Mouse (Mus musculus) forebrain, embryonic 15.5 days (tissue): Measurements from ENCODE around the gene Gpc1. TPM values are rescaled to one million over a fixed set of nuclear protein-coding genes. Genes with fewer than 3 reads are reported as not detected.

Experiments
- ATAC-seq: fragments of 200-750 bp; cut with Nextera tagmentation; replicated peaks from 2 replicates; pipeline ENCODE4 v1.8.0; 2017; ENCODE audit warnings: mild to moderate bottlenecking, moderate TSS enrichment, moderate library complexity
- H3K27ac ChIP-seq: fragments of 300-500 bp; sonication (generic); replicated peaks from 2 replicates; pipeline ENCODE4 v1.5.1; 2015; ENCODE audit warnings: mild to moderate bottlenecking, inconsistent platforms
- H3K27me3 ChIP-seq: fragments of 300-500 bp; sonication (generic); 2 replicates; pipeline ENCODE4 v1.6.1; 2015; ENCODE audit warnings: inconsistent platforms
- H3K36me3 ChIP-seq: fragments of 300-500 bp; sonication (generic); 2 replicates; pipeline ENCODE4 v1.6.1; 2015; ENCODE audit warnings: mild to moderate bottlenecking, inconsistent platforms
- H3K4me1 ChIP-seq: fragments of 300-500 bp; sonication (generic); 2 replicates; pipeline ENCODE4 v1.6.1; 2015; ENCODE audit warnings: inconsistent platforms
- H3K4me2 ChIP-seq: fragments of 300-500 bp; sonication (generic); replicated peaks from 2 replicates; pipeline ENCODE4 v1.6.1; 2015; ENCODE audit warnings: mild to moderate bottlenecking, inconsistent platforms
- H3K4me3 ChIP-seq: fragments of 300-500 bp; sonication (generic); 2 replicates; pipeline ENCODE4 v1.5.1; 2015; ENCODE audit warnings: mild to moderate bottlenecking, inconsistent platforms
- H3K9ac ChIP-seq: fragments of 300-500 bp; sonication (generic); replicated peaks from 2 replicates; pipeline ENCODE4 v1.6.1; 2015; ENCODE audit warnings: mild to moderate bottlenecking, inconsistent platforms
- H3K9me3 ChIP-seq: fragments of 300-500 bp; sonication (generic); 2 replicates; pipeline ENCODE4 v1.6.1; 2016; ENCODE audit warnings: inconsistent platforms
- WGBS: fragments of 180-500 bp; shearing (Covaris S2); methylation state at CpG from one replicate; pipeline ENCODE4 v1.1.7; 2015; ENCODE audit warnings: mixed read lengths; 5-methylcytosine and 5-hydroxymethylcytosine counted together
- microRNA counts: library from miRNA; unstranded; fragments of <30 nt; microRNA quantifications from one replicate; lab custom pipeline; 2016
- microRNA-seq: library from miRNA; unstranded; fragments of <30 nt; microRNA quantifications from one replicate; pipeline ENCODE4, GENCODE M21; 2016
- polyA plus RNA-seq: library from polyadenylated mRNA; unstranded; fragments of >200 nt; fragmentation: Nextera tagmentation; extraction: Ambion mirVana; gene quantifications from 2 replicates; pipeline ENCODE4 v1.2.1, GENCODE M21; 2015

Gene Gpc1
- polyA plus RNA-seq, 1 experiment from 2014 or later: 83.9 TPM

- no peak overlapping the region for H3K4me3 ChIP-seq
- H3K9me3 ChIP-seq: no peaks in the 10 kb centered on the region
- 0 out of 2 replicates have a peak, but pooled peaks cover 2% of the 10 kb centered on the region for H3K4me1 ChIP-seq
- no peak overlapping the region for H3K27ac ChIP-seq
- H3K9ac ChIP-seq: no peak overlapping the region
- WGBS: 12% methylated on average over 3 of the region's 3 CpGs
- no peaks in the 10 kb centered on the region for H3K36me3 ChIP-seq
- H3K27me3 ChIP-seq: no peaks in the 10 kb centered on the region
- ATAC-seq: peak; percentile 85
- H3K4me2 ChIP-seq: no peak overlapping the region
Observed at GRCm38 (mm10) chr1:92895089-92895488, 63.6 kb downstream of the Gpc1 start.

DNA sequence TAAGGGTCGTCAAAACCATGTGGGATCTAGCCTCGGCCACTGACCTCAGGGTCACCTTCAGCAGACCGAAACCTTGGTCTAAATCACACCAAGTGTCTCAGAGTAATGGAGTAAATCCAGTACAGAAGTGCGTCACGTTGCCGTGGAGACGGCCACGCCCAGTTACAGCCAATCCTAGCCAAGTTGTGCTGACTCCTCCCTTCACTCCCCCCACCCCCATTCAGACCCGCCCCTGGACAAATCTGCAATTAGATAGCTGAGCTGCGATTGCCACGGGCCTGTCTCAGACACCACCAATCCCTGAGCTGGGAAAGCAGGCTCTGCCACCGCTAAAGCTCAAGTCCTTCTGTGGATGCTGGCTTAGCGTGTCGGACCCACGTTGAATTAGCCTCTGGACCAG, 71.3 kb downstream of the Gpc1 start, which contains the start of gene Ankmy1:
TSS of gene Ankmy1 (minus strand) at position 121 of the 400 bp plus-strand sequence.
- peak; percentile 46 for ATAC-seq
- no peak within 1 kb of the TSS for H3K9ac ChIP-seq
- H3K9me3 ChIP-seq: no peaks in the 10 kb centered on the region
- H3K4me3 ChIP-seq: peak within 1 kb of the TSS; percentile 15; the same call in 1 of the 2 replicates
- 1% methylated on average over 15 of the region's 15 CpGs for WGBS
- H3K27me3 ChIP-seq: no peaks in the 10 kb centered on the region
- peaks cover 26% of the 10 kb centered on the region for H3K4me1 ChIP-seq
- H3K27ac ChIP-seq: peak within 1 kb of the TSS; percentile 46; the same call in 1 of the 2 replicates
- peak within 1 kb of the TSS; percentile 37 for H3K4me2 ChIP-seq
- H3K36me3 ChIP-seq: no peaks in the 10 kb centered on the region

- H3K4me3 ChIP-seq: no peak overlapping the region
- no peak overlapping the region for H3K9ac ChIP-seq
- H3K4me2 ChIP-seq: no peak overlapping the region
- WGBS: 62% methylated on average over 4 of the region's 4 CpGs
- no peaks in the 10 kb centered on the region for H3K9me3 ChIP-seq
- H3K4me1 ChIP-seq: peaks cover 29% of the 10 kb centered on the region
- no peak for ATAC-seq
- no peaks in the 10 kb centered on the region for H3K36me3 ChIP-seq
- no peaks in the 10 kb centered on the region for H3K27me3 ChIP-seq
- H3K27ac ChIP-seq: peak overlapping the region; percentile 46; the same call in 1 of the 2 replicates
Observed at GRCm38 (mm10) chr1:92903627-92904026, 72.2 kb downstream of the Gpc1 start.

DNA sequence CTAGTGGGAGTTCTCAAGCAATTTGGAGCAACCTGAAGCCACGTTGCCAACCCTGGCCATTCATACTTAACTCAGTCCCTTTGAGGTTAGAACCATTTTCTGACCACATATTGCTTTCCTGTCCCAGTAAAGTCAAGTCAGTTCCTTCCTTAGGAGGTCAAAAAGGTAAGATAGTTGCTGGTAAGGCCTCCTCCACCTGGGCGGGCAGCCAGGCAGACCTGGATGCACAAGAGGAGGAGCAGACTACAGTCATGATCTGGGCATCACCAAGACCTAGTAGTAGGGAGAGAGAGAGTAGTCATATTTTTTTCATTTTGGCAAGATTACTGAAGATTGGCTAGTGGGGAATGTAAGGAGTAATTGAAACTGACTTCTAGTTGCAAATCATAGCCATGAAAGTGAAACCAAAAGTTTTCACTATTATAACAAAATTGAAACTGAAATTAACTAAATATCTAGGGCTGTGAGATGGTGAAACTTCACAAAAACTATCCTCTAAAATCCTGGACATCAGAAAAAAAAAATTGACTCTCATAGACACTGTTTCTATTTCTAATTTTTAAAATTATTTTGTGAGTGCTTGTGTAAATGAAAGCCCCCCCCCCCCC, 74.4 kb downstream of the Gpc1 start:
- H3K27ac ChIP-seq: no peak overlapping the region
- H3K9ac ChIP-seq: no peak overlapping the region
- peaks cover 44% of the 10 kb centered on the region for H3K4me1 ChIP-seq
- no peak for ATAC-seq
- WGBS: 94% methylated on average over 2 of the region's 2 CpGs
- H3K9me3 ChIP-seq: no peaks in the 10 kb centered on the region
- no peak overlapping the region for H3K4me3 ChIP-seq
- no peak overlapping the region for H3K4me2 ChIP-seq
- H3K27me3 ChIP-seq: no peaks in the 10 kb centered on the region
- no peaks in the 10 kb centered on the region for H3K36me3 ChIP-seq

DNA sequence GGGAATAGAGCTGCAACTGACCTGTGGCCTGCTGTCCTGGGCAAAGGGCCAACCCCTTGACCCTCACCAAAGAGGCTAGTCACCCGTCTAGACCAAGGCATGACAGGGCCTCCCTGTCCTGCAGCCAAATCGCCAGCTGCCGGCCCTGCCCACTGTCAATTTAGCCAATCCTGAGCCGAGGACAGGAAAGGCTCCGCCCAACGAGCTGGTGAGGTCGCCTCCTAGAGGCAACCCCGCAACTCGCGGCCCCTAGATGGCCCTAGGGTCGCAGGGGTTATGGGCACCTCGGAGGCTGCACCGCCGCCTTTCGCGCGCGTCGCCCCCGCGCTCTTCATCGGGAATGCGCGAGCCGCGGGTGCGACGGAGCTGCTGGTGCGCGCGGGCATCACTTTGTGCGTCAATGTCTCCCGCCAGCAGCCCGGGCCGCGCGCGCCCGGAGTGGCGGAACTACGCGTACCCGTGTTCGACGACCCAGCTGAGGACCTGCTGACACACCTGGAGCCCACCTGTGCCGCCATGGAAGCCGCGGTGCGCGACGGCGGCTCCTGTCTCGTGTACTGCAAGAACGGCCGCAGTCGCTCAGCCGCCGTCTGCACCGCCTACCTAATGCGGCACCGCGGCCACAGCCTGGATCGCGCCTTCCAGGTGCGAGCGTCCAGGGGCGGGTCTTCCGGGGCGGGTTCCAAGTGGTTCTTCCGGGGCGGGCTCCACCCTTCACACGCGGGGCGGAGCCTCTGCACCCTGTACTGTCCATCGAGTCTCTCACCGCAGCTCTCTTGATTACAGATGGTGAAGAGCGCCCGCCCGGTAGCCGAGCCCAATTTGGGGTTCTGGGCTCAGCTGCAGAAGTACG, 75.6 kb downstream of the Gpc1 start, which contains the start of gene Dusp28:
TSS of gene Dusp28 (plus strand) at position 203 of the 853 bp plus-strand sequence.
- peak within 1 kb of the TSS; percentile 68 for H3K4me3 ChIP-seq
- H3K4me1 ChIP-seq: peaks cover 51% of the 10 kb centered on the region
- peak within 1 kb of the TSS; percentile 65 for H3K9ac ChIP-seq
- no peaks in the 10 kb centered on the region for H3K27me3 ChIP-seq
- H3K27ac ChIP-seq: peak within 1 kb of the TSS; percentile 92
- H3K9me3 ChIP-seq: no peaks in the 10 kb centered on the region
- peak within 1 kb of the TSS; percentile 63 for H3K4me2 ChIP-seq
- no peaks in the 10 kb centered on the region for H3K36me3 ChIP-seq
- ATAC-seq: peak; percentile 83
- under 1% methylated on average over 80 of the region's 81 CpGs for WGBS

GRCm38 (mm10) chr1:92907632-92908360, 76.4 kb downstream of the Gpc1 start:
- peak overlapping the region; percentile 63 for H3K4me2 ChIP-seq
- peak overlapping the region; percentile 92 for H3K27ac ChIP-seq
- H3K9me3 ChIP-seq: no peaks in the 10 kb centered on the region
- H3K9ac ChIP-seq: peak overlapping the region; percentile 65
- H3K27me3 ChIP-seq: no peaks in the 10 kb centered on the region
- H3K4me3 ChIP-seq: peak overlapping the region; percentile 68
- no peaks in the 10 kb centered on the region for H3K36me3 ChIP-seq
- no peak for ATAC-seq
- H3K4me1 ChIP-seq: peaks cover 54% of the 10 kb centered on the region
- WGBS: 43% methylated on average over 20 of the region's 20 CpGs

DNA sequence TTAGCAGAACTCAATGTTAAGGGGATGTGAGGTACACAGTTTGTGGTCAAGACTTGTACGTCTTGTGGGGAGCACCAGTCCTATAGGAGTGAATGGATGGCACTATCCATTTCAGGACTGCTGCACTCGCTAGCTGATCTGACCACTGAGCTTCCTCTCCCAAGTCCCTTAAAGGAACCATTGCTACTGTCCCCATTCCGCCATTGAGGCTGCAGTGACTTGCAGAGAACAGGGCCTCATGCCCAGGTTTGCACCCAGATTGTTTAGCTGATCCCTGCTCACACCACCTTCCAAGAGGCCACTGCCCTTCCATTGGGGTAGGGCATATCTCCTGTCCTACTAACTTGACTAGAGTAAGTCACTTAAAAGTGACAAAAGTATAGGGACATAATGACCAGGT, 77.2 kb downstream of the Gpc1 start:
- ATAC-seq: no peak
- H3K9ac ChIP-seq: no peak overlapping the region
- no peak overlapping the region for H3K4me3 ChIP-seq
- 90% methylated on average over 3 of the region's 3 CpGs for WGBS
- H3K27ac ChIP-seq: no peak overlapping the region
- H3K27me3 ChIP-seq: no peaks in the 10 kb centered on the region
- no peaks in the 10 kb centered on the region for H3K9me3 ChIP-seq
- H3K36me3 ChIP-seq: no peaks in the 10 kb centered on the region
- H3K4me1 ChIP-seq: peaks cover 52% of the 10 kb centered on the region
- H3K4me2 ChIP-seq: no peak overlapping the region

DNA sequence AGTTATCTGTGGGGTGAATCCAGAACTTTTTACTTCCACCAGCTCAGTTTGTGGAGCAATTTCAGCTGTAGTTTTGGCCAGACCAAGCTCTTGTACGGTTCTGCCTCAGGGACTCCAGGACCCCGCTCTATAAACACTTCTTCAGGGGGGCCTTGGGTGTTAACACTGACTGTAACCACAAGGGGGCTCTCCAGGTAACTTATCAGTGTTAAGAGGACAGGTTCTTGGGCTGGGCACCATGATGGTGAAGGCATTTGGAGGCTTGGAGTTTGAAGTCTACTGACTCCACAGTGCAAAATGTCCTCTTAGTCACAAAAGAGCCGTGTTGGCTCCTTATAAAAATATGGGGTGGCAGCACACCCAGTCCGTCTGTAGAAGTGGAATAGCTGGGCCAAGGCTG, 77.6 kb downstream of the Gpc1 start:
- Histone ChIP-seq H3K4me1 (peaks cover 52% of the 10 kb centered on the region), H3K4me3 (no peak overlapping the region), H3K27me3 (no peaks in the 10 kb centered on the region), H3K9ac (no peak overlapping the region), H3K9me3 (no peaks in the 10 kb centered on the region), H3K4me2 (no peak overlapping the region), H3K36me3 (no peaks in the 10 kb centered on the region), H3K27ac (no peak overlapping the region)
- no peak for ATAC-seq
- WGBS: 65% methylated on average over 4 of the region's 4 CpGs

MicroRNAs encoded within 50 kb of the gene (microRNA counts, 519-probe panel; counts per million panel counts)
- 3,818 counts per million, percentile 90 among the panel's probes with 10 or more counts for microRNA mmu-miR-149 (lab: Ali Mortazavi, UCI)

Small RNA genes within 50 kb of the gene (microRNA-seq; reads per million reads assigned to microRNA genes)
- 20,351 reads per million, percentile 98 among the genes with 10 or more reads in this experiment for gene Mir149

Other genes with a start within 250 kb of the Gpc1 start
- not detected in 2 replicates for gene Olfr1412, start 245.9 kb upstream of the Gpc1 start, polyA plus RNA-seq
- gene Olfr1411, start 237.2 kb upstream of the Gpc1 start, polyA plus RNA-seq: not detected in 2 replicates
- gene Olfr1410, start 225.9 kb upstream of the Gpc1 start, polyA plus RNA-seq: not detected in 2 replicates
- gene Olfr12, start 213.9 kb upstream of the Gpc1 start, polyA plus RNA-seq: not detected in 2 replicates
- 534 and 569 TPM in 2 replicates for gene Cops9, start 189.7 kb upstream of the Gpc1 start, polyA plus RNA-seq
- not detected in 2 replicates for gene Otos, start 182.8 kb upstream of the Gpc1 start, polyA plus RNA-seq
- 0.93 and 1.1 TPM in 2 replicates for gene Ankmy1, start 71.3 kb downstream of the Gpc1 start, polyA plus RNA-seq
- gene Dusp28, start 75.3 kb downstream of the Gpc1 start, polyA plus RNA-seq: 12.8 and 15.1 TPM in 2 replicates
- gene Rnpepl1, start 79.1 kb downstream of the Gpc1 start, polyA plus RNA-seq: 31.1 and 33.6 TPM in 2 replicates
- gene Capn10, start 102.7 kb downstream of the Gpc1 start, polyA plus RNA-seq: 60.9 and 67.5 TPM in 2 replicates
- 0.36 and 0.46 TPM in 2 replicates for gene Gpr35, start 119.2 kb downstream of the Gpc1 start, polyA plus RNA-seq
- not detected in 2 replicates for gene Aqp12, start 174.7 kb downstream of the Gpc1 start, polyA plus RNA-seq